11 mouse cellular contexts compared by ENCODE assay signal in genomic region chr10:13686127-13686526, GRCm38 (mm10).
DNase-seq lines count a peak whose midpoint lies in the region; ATAC-seq and TF ChIP-seq lines count a peak whose summit lies in the region.
"Had no signal": no experiment of that assay in that cellular context is flagged by ENCODE, and none has a peak within 500 bp of the region (broad histone marks: within the 10 kb centered on the region; RNA-seq: fewer than 3 reads in every experiment).

No protein-coding gene starts in this region.

- H3K27ac ChIP-seq in cerebellum, adult 2 months (ENCODE audit: insufficient read depth, low read length): no peak overlapping the region
- H3K27ac ChIP-seq: limb, embryonic 13.5 days had no signal

- WGBS in cerebellum, adult 2 months: 75% methylated on average over 5 of the region's 5 CpGs

- peak; percentile 21 for DNase-seq in layer of hippocampus, adult 9-10 months (ENCODE audit: low spot score)
- DNase-seq in layer of hippocampus, postnatal 10 days (ENCODE audit: low spot score in 2 of 2): no peak
- DNase-seq in heart, adult 8-10 months (ENCODE audit: low spot score): peak; percentile 59
- peak; percentile 36 for DNase-seq in kidney, adult 9 months
- no peak for DNase-seq in natural killer cell, adult 2 months (ENCODE audit: low spot score in 2 of 2)
- DNase-seq in cerebellum, adult 2 months: no peak
- DNase-seq: adrenal gland, adult 2 months; right cerebral cortex, adult 18-20 months had no signal

- no peak for TF ChIP-seq POLR2A in cerebellum, adult 2 months (IDR thresholded peaks at IDR 0.05; ENCODE audit: borderline replicate concordance, insufficient read depth, low read length)

- peaks cover 17% of the 10 kb centered on the region for H3K4me1 ChIP-seq in cerebellum, adult 2 months (ENCODE audit: control insufficient read depth, insufficient read depth, low read length)

- no peaks in the 10 kb centered on the region for H3K27me3 ChIP-seq in cerebellum, adult 2 months (ENCODE audit: control insufficient read depth, insufficient read depth, low read length)

- peak; percentile 33 for ATAC-seq in megakaryocyte, adult 5-6 weeks (ENCODE audit: poor library complexity, severe bottlenecking)
- ATAC-seq: forebrain, embryonic 16.5 days had no signal

- no peak for TF ChIP-seq CTCF in cerebellum, adult 2 months (IDR thresholded peaks at IDR 0.05; ENCODE audit: borderline replicate concordance, insufficient read depth, low read depth, low read length)

- no peak overlapping the region for H3K4me3 ChIP-seq in cerebellum, adult 2 months (replicated peaks; ENCODE audit: insufficient read depth, low read depth, low read length)
- H3K4me3 ChIP-seq: limb, embryonic 13.5 days had no signal

Comparison
In these comparisons a context has a peak if more than half of its experiments do, and no peak if none do; other contexts are left out.
1. DNase-seq: peak in layer of hippocampus, adult 9-10 months (single experiment), heart, adult 8-10 months (single experiment) and kidney, adult 9 months (single experiment); none in layer of hippocampus, postnatal 10 days (0 of 2), natural killer cell, adult 2 months (0 of 2) and cerebellum, adult 2 months (0 of 2).